Mouse (Mus musculus) cortical plate, adult 2 months (tissue): ENCODE data around the gene Twf2.

Experiments used
- CTCF ChIP-seq: fragments of 200-500 bp; IDR thresholded peaks from 2 replicates; pipeline ENCODE4 v1.5.1; 2011; ENCODE audit warnings: mild to moderate bottlenecking, control low read depth, low read length; ENCODE audit not compliant: insufficient read depth; ENCODE audit errors: extremely low read depth
- POLR2A ChIP-seq: fragments of 200-500 bp; IDR thresholded peaks from 2 replicates; pipeline ENCODE4 v1.6.1; 2011; ENCODE audit warnings: mild to moderate bottlenecking, low read length, control low read depth; ENCODE audit not compliant: insufficient read depth; ENCODE audit errors: extremely low read depth

DNA sequence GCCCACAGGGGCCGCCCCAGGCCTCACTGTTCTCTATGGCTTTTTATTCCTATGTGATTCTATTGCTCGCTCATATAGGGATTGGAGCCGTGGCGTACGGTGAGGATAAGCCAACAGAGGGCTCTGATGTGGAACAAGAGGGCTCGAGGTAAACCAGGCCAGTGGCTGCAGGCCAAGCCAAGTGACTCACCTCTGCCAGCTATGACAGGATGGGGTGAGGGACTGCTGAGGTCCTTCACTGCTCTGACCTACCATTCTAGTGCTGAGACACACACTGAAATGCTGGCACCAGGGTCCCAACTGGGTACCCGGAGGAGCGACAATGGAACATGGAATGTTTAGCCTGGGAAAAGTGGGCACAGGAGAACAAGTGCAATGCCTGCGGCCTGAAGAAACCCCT lies 48.8 kb upstream of the Twf2 start:
- TF ChIP-seq CTCF (no peak), POLR2A (no peak)
